Mouse (Mus musculus) olfactory bulb, adult 2 months (tissue): ENCODE measurements around the gene Heyl.

Experiments used
- CTCF ChIP-seq: fragments of 200-500 bp; IDR thresholded peaks from 2 replicates; pipeline ENCODE4 v1.5.1; 2012; ENCODE audit warnings: low read depth, mild to moderate bottlenecking, low read length, moderate library complexity; ENCODE audit not compliant: insufficient read depth
- POLR2A ChIP-seq: fragments of 200-500 bp; IDR thresholded peaks from 2 replicates; pipeline ENCODE4 v1.6.1; 2012; ENCODE audit warnings: mild to moderate bottlenecking, low read depth, low read length, moderate library complexity; ENCODE audit not compliant: insufficient read depth

DNA sequence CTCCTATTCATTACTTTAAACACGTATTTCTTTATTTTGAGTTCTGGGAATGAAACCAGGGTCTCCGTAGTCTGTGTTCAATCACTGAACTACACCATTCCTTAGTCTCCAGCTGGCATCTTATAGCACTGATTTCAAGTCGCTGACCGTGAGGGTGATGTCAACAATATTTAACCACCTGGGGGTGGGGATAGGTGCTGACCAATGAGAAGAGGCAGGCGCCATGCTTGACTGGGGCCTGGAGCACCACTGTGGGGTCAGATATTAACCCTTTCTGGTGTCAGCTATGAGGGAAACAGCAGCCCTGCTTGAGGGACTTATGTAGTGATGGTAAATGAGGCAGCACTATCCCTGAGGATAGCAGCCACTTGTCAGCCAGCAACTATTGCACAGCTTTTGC lies 21.9 kb upstream of the Heyl start:
- TF ChIP-seq CTCF (no peak), POLR2A (no peak)
